Mouse (Mus musculus): ENCODE data around the gene Vsig10l.

Gene Vsig10l

GRCm38 (mm10) chr7:43453599-43454355, 9.2 kb upstream of the Vsig10l start:
- in situ Hi-C loops (cut with MseI, MboI): no loop called here

GRCm38 (mm10) chr7:43454371-43454770, 8.6 kb upstream of the Vsig10l start:
- in situ Hi-C loops (cut with MseI, MboI): no loop called here

GRCm38 (mm10) chr7:43463976-43464375, 1.0 kb downstream of the Vsig10l start:
- in situ Hi-C loops (cut with MseI, MboI): no loop called here

- in situ Hi-C loops (cut with MseI, MboI): no loop called here
Measured at GRCm38 (mm10) chr7:43464864-43465343, 2.0 kb downstream of the Vsig10l start.

GRCm38 (mm10) chr7:43465344-43466098, 2.6 kb downstream of the Vsig10l start:
- in situ Hi-C loops (cut with MseI, MboI): no loop called here

GRCm38 (mm10) chr7:43466099-43466694, 3.2 kb downstream of the Vsig10l start:
- in situ Hi-C loops (cut with MseI, MboI): no loop called here

- in situ Hi-C loops (cut with MseI, MboI): no loop called here
Measured at GRCm38 (mm10) chr7:43470373-43470772, 7.4 kb downstream of the Vsig10l start.

GRCm38 (mm10) chr7:43475706-43476105, 12.8 kb downstream of the Vsig10l start:
- in situ Hi-C loops (cut with MseI, MboI): no loop called here

GRCm38 (mm10) chr7:43476376-43476775, 13.4 kb downstream of the Vsig10l start:
- in situ Hi-C loops (cut with MseI, MboI): no loop called here

- in situ Hi-C loops (cut with MseI, MboI): no loop called here
Measured at GRCm38 (mm10) chr7:43481191-43481590, 18.2 kb downstream of the Vsig10l start.

- in situ Hi-C loops (cut with MseI, MboI): no loop called here
Measured at GRCm38 (mm10) chr7:43482090-43482716, 19.3 kb downstream of the Vsig10l start.

- in situ Hi-C loops (cut with MseI, MboI): no loop called here
Measured at GRCm38 (mm10) chr7:43483236-43483635, 20.3 kb downstream of the Vsig10l start.

GRCm38 (mm10) chr7:43488646-43489045, 25.7 kb downstream of the Vsig10l start:
- in situ Hi-C loops (cut with MseI, MboI): no loop called here

GRCm38 (mm10) chr7:43489631-43490125, 26.7 kb downstream of the Vsig10l start, which contains the start of gene Iglon5:
Iglon5 (minus strand) TSS chr7:43490075.
- in situ Hi-C loops (cut with MseI, MboI): no loop called here

GRCm38 (mm10) chr7:43490182-43490584, 27.2 kb downstream of the Vsig10l start:
- in situ Hi-C loops (cut with MseI, MboI): no loop called here

GRCm38 (mm10) chr7:43490861-43491260, 27.9 kb downstream of the Vsig10l start:
- in situ Hi-C loops (cut with MseI, MboI): no loop called here

- in situ Hi-C loops (cut with MseI, MboI): no loop called here
Measured at GRCm38 (mm10) chr7:43495343-43496021, 32.5 kb downstream of the Vsig10l start.

GRCm38 (mm10) chr7:43511707-43512478, 48.9 kb downstream of the Vsig10l start:
- in situ Hi-C loops (cut with MseI, MboI): no loop called here

- in situ Hi-C loops (cut with MseI, MboI): no loop called here
Measured at GRCm38 (mm10) chr7:43512519-43512918, 49.6 kb downstream of the Vsig10l start.

- in situ Hi-C loops (cut with MseI, MboI): no loop called here
Measured at GRCm38 (mm10) chr7:43515076-43515475, 52.1 kb downstream of the Vsig10l start.
